Mouse (Mus musculus) erythroid progenitor cell, adult 5-6 weeks (primary cell): ENCODE results near the gene Avpr2. TPM values are rescaled to one million over a fixed set of nuclear protein-coding genes. Genes with fewer than 3 reads are reported as not detected.
A peak's percentile ranks its signal among the peaks of the same experiment; 100 is the strongest.

Experiments used
- ATAC-seq: replicated peaks from 2 replicates; pipeline ENCODE4 v1.8.0; 2016; ENCODE audit warnings: moderate number of reproducible peaks, mild to moderate bottlenecking, moderate TSS enrichment, inconsistent platforms; ENCODE audit not compliant: poor library complexity, low FRiP score, severe bottlenecking
- total RNA-seq, 2 experiments: library from RNA; stranded (forward) in 1 of 2; stranded (reverse) in 1 of 2; fragments of 150-400 nt in 1 of 2; fragments of 186-747, 209-891 nt in 1 of 2; gene quantifications; 2 replicates each; pipeline versions ENCODE4 v1.2.3 to v1.2.4; 2015 to 2017; ENCODE audit warnings: low replicate concordance in 2 of 2

Gene Avpr2
- total RNA-seq, 2 experiments from 2014 or later = not detected

- peak; percentile 98 for ATAC-seq
Observed at GRCm38 (mm10) chrX:73914827-73915703, 23.2 kb downstream of the Avpr2 start.

DNA sequence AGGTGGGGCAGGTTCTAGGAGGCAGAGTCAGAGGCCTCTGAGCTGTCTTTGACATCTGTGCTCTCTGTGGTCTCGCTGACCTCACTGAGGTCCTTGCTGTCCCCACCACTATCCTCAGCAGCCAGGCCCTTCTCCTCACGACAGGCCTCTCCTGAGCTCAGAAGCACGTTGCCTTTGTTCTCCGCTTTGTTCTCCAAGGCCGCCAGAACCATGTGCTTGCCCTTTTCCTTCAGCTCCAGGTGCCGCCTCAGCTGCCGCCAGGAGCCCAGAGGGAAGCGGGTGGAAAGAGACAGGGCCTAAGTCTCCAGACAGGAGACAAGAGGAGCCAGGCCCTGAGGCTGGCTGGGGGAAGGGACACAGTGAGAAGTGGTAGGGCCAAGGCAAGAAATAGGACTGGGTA lies 25.0 kb downstream of the Avpr2 start:
- no peak for ATAC-seq

- ATAC-seq = no peak
Observed at GRCm38 (mm10) chrX:73918631-73919030, 26.7 kb downstream of the Avpr2 start.

GRCm38 (mm10) chrX:73921285-73921822 lies 29.5 kb downstream of the Avpr2 start:
- ATAC-seq = peak; percentile 10; the same call in 1 of the 2 replicates

DNA sequence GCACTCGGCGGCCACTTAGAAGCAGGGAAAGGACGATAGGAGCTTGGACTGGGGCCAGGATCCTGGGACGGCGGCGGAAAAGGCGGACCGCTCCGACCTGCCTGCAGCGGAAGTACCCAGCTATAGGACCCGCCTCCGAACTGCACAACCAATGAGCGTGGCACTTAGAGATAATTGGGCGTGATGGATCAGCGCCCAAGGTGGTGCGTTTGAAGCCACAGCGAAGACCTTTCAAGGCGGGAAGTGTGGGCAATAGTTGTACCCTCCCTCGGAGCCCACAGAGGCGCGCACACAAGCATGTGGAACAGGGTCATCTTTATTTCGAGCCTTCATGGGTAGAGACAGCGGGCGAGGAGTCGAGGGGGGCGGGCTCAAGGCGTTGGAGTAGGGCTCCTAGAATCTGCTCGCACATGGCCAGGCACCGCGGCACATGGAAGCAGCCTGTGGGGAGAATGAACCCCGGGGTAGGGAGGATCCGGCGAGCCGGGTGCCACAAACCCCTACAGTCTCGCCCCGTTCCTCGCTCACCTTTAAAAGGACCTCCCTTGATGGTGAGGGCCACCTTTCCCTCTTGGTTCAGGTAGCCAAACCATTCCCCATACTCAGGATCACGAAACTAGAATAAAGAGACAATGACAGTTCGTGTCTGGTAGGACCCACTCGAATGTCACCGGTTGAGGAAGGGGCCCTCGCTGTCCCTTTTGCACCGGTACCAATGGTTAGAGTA lies 30.1 kb downstream of the Avpr2 start, which contains the start of the genes Arhgap4 and Naa10:
TSS of gene Arhgap4 (minus strand) at position 48 of the 727 bp plus-strand sequence.
TSS of gene Naa10 (minus strand) at position 122 of the 727 bp plus-strand sequence.
- peak; percentile 99 for ATAC-seq

DNA sequence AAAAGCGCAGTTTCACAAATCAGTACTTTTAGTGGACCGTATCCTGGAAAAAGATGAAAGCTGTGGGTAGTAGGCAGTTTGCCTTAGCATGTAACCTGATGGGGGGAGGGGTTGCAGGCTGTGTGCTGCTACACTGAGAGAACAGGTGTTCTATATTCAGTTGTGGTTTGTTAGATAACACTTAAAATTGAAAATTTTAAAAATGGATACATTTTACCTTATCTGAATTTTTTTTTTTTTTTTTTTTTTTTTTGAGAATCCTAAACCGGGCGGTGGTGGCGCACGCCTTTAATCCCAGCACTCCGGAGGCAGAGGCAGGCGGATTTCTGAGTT lies 30.6 kb downstream of the Avpr2 start:
- no peak for ATAC-seq

- no peak; the same call in 1 of the 2 replicates for ATAC-seq
Observed at GRCm38 (mm10) chrX:73930402-73931062, 38.6 kb downstream of the Avpr2 start, which contains the start of gene Renbp. Gene Renbp (minus strand): TSS chrX:73930850.

GRCm38 (mm10) chrX:73931871-73932270 lies 40.0 kb downstream of the Avpr2 start:
- no peak for ATAC-seq

GRCm38 (mm10) chrX:73941860-73942259 lies 50.0 kb downstream of the Avpr2 start:
- ATAC-seq = no peak

DNA sequence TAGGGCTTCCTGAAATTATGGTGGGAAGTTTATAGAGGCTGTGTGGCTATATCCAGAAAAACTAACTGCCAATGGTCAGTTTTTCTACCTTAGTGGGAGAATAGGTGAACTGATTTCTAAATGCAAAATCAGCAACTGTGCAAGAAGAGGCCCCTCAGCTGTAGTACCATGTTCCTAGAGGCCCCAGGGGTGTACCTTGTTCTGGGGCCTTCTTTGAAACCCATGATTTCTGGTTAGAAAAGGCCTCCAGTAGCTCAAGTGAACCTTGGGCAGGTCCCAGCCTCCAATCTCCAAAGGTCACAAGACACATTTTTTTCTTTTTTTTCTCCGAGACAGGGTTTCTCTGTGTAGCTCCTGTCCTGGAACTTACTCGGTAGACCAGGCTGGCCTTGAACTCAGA lies 50.4 kb downstream of the Avpr2 start:
- no peak for ATAC-seq

Other genes starting within 250 kb of the Avpr2 start
- not detected in 2 replicates for gene Pnck, start 232.0 kb upstream of the Avpr2 start, total RNA-seq (2015; ENCODE audit: low replicate concordance)
- not detected in 2 replicates for gene Pnck, start 232.0 kb upstream of the Avpr2 start, total RNA-seq (2017; ENCODE audit: low replicate concordance)
- gene Slc6a8, start 219.0 kb upstream of the Avpr2 start, total RNA-seq (2015; ENCODE audit: low replicate concordance) = 1.3 and 1.4 TPM in 2 replicates
- 0.51 TPM in 1 of 2 replicates, not detected in the other for gene Slc6a8, start 219.0 kb upstream of the Avpr2 start, total RNA-seq (2017; ENCODE audit: low replicate concordance)
- gene Bcap31, start 175.9 kb upstream of the Avpr2 start, total RNA-seq (2015; ENCODE audit: low replicate concordance) = 110 and 144 TPM in 2 replicates
- 56.3 and 68.2 TPM in 2 replicates for gene Bcap31, start 175.9 kb upstream of the Avpr2 start, total RNA-seq (2017; ENCODE audit: low replicate concordance)
- gene Abcd1, start 175.5 kb upstream of the Avpr2 start, total RNA-seq (2015; ENCODE audit: low replicate concordance) = 11.5 and 14.7 TPM in 2 replicates
- gene Abcd1, start 175.5 kb upstream of the Avpr2 start, total RNA-seq (2017; ENCODE audit: low replicate concordance) = 1.7 and 3.8 TPM in 2 replicates
- gene Plxnb3, start 135.0 kb upstream of the Avpr2 start, total RNA-seq (2015; ENCODE audit: low replicate concordance) = not detected in 2 replicates
- not detected in 2 replicates for gene Plxnb3, start 135.0 kb upstream of the Avpr2 start, total RNA-seq (2017; ENCODE audit: low replicate concordance)
- gene Srpk3, start 117.7 kb upstream of the Avpr2 start, total RNA-seq (2015; ENCODE audit: low replicate concordance) = 6.7 TPM in 1 of 2 replicates, not detected in the other
- 1.9 and 2.6 TPM in 2 replicates for gene Srpk3, start 117.7 kb upstream of the Avpr2 start, total RNA-seq (2017; ENCODE audit: low replicate concordance)
- 135 and 141 TPM in 2 replicates for gene Idh3g, start 105.2 kb upstream of the Avpr2 start, total RNA-seq (2015; ENCODE audit: low replicate concordance)
- 68.3 and 80.2 TPM in 2 replicates for gene Idh3g, start 105.2 kb upstream of the Avpr2 start, total RNA-seq (2017; ENCODE audit: low replicate concordance)
- gene Ssr4, start 105.1 kb upstream of the Avpr2 start, total RNA-seq (2015; ENCODE audit: low replicate concordance) = 115 and 124 TPM in 2 replicates
- gene Ssr4, start 105.1 kb upstream of the Avpr2 start, total RNA-seq (2017; ENCODE audit: low replicate concordance) = 47.6 and 75.7 TPM in 2 replicates
- gene Pdzd4, start 67.1 kb upstream of the Avpr2 start, total RNA-seq (2015; ENCODE audit: low replicate concordance) = not detected in 2 replicates
- gene Pdzd4, start 67.1 kb upstream of the Avpr2 start, total RNA-seq (2017; ENCODE audit: low replicate concordance) = not detected in 2 replicates
- 6.8 and 10.5 TPM in 2 replicates for gene L1cam, start 4.0 kb downstream of the Avpr2 start, total RNA-seq (2015; ENCODE audit: low replicate concordance)
- 0.23 and 1.3 TPM in 2 replicates for gene L1cam, start 4.0 kb downstream of the Avpr2 start, total RNA-seq (2017; ENCODE audit: low replicate concordance)
- 12.2 and 16.9 TPM in 2 replicates for gene Arhgap4, start 29.8 kb downstream of the Avpr2 start, total RNA-seq (2015; ENCODE audit: low replicate concordance)
- 14.5 and 21.0 TPM in 2 replicates for gene Arhgap4, start 29.8 kb downstream of the Avpr2 start, total RNA-seq (2017; ENCODE audit: low replicate concordance)
- 17.7 and 34.8 TPM in 2 replicates for gene Naa10, start 29.8 kb downstream of the Avpr2 start, total RNA-seq (2015; ENCODE audit: low replicate concordance)
- gene Naa10, start 29.8 kb downstream of the Avpr2 start, total RNA-seq (2017; ENCODE audit: low replicate concordance) = 14.7 and 25.9 TPM in 2 replicates
- 3.4 TPM in 1 of 2 replicates, not detected in the other for gene Renbp, start 38.7 kb downstream of the Avpr2 start, total RNA-seq (2015; ENCODE audit: low replicate concordance)
- 1.7 TPM in 1 of 2 replicates, not detected in the other for gene Renbp, start 38.7 kb downstream of the Avpr2 start, total RNA-seq (2017; ENCODE audit: low replicate concordance)
- 192 and 209 TPM in 2 replicates for gene Hcfc1, start 74.3 kb downstream of the Avpr2 start, total RNA-seq (2015; ENCODE audit: low replicate concordance)
- gene Hcfc1, start 74.3 kb downstream of the Avpr2 start, total RNA-seq (2017; ENCODE audit: low replicate concordance) = 123 and 145 TPM in 2 replicates
- 81.3 and 83.6 TPM in 2 replicates for gene Irak1, start 131.8 kb downstream of the Avpr2 start, total RNA-seq (2015; ENCODE audit: low replicate concordance)
- gene Irak1, start 131.8 kb downstream of the Avpr2 start, total RNA-seq (2017; ENCODE audit: low replicate concordance) = 58.8 and 59.3 TPM in 2 replicates
- not detected in 2 replicates for gene Opn1mw, start 235.4 kb downstream of the Avpr2 start, total RNA-seq (2015; ENCODE audit: low replicate concordance)
- gene Opn1mw, start 235.4 kb downstream of the Avpr2 start, total RNA-seq (2017; ENCODE audit: low replicate concordance) = not detected in 2 replicates
- 26.3 and 37.3 TPM in 2 replicates for gene Mecp2, start 243.3 kb downstream of the Avpr2 start, total RNA-seq (2015; ENCODE audit: low replicate concordance)
- 24.9 and 28.2 TPM in 2 replicates for gene Mecp2, start 243.3 kb downstream of the Avpr2 start, total RNA-seq (2017; ENCODE audit: low replicate concordance)